Mouse (Mus musculus) testis, adult 2 months (tissue): ENCODE results near the gene Wasf1.

Experiments
- CTCF ChIP-seq: fragments of 200-500 bp; IDR thresholded peaks from 2 replicates; pipeline ENCODE4 v1.5.1; 2012; ENCODE audit warnings: low read depth, mild to moderate bottlenecking, inconsistent platforms, low read length, moderate library complexity; ENCODE audit not compliant: control insufficient read depth, insufficient read depth, insufficient replicate concordance
- POLR2A ChIP-seq: fragments of 200-500 bp; IDR thresholded peaks from 2 replicates; pipeline ENCODE4 v1.6.1; 2012; ENCODE audit warnings: low read depth, mild to moderate bottlenecking, inconsistent platforms, low read length, moderate library complexity; ENCODE audit not compliant: control insufficient read depth

DNA sequence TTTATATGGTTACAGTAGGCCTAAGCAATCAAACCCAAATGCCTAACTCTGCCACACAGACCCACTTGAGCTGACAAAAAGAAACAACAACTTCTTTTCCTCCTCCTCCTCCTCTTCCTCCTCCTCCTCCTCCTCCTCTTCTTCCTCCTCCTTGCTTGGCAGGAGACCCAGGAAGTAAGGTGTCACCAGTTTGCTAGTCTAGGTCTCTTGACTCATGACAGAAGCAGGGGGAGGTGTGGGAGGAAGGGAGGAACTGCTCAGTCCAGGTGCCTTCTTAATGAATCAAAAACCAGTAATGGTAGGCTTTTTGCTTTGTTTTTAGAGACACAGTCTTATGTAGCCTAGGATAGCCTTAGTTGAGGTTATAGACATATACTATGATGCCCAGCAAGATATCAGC, 32.1 kb upstream of the Wasf1 start:
- TF ChIP-seq POLR2A (no peak), CTCF (no peak)
